Mouse (Mus musculus) C2C12 (cell line): ENCODE results near the gene Cox7b. TPM values are rescaled to one million over a fixed set of nuclear protein-coding genes. Genes with fewer than 3 reads are reported as not detected.

Experiments used
- H3K27me3 ChIP-seq: one replicate; pipeline ENCODE4 v1.6.1; 2011; ENCODE audit not compliant: control insufficient read depth, insufficient read depth, insufficient read length
- H3K36me3 ChIP-seq: one replicate; pipeline ENCODE4 v1.6.1; 2011; ENCODE audit not compliant: control insufficient read depth, insufficient read depth
- H3K4me3 ChIP-seq: one replicate; pipeline ENCODE4 v1.5.1; 2011; ENCODE audit warnings: mild to moderate bottlenecking, control low read depth; ENCODE audit not compliant: poor library complexity, insufficient read depth, severe bottlenecking
- H3K79me2 ChIP-seq: one replicate; pipeline ENCODE4 v1.6.1; 2011; ENCODE audit not compliant: control insufficient read depth, insufficient read depth
- H3K79me3 ChIP-seq: one replicate; pipeline ENCODE4 v1.6.1; 2011; ENCODE audit warnings: low read depth, control low read depth
- H3ac ChIP-seq: one replicate; pipeline ENCODE3; 2011; ENCODE audit warnings: low read depth; ENCODE audit not compliant: control insufficient read depth, insufficient read length
- CEBPB ChIP-seq: IDR thresholded peaks from one replicate; pipeline ENCODE4 v1.6.1; 2011; ENCODE audit warnings: low read depth, mild to moderate bottlenecking, control low read depth, moderate library complexity
- CTCF ChIP-seq: IDR thresholded peaks from one replicate; pipeline ENCODE4 v1.5.1; 2011; ENCODE audit not compliant: control insufficient read depth, insufficient read depth, insufficient read length
- FOSL1 ChIP-seq: IDR thresholded peaks from one replicate; pipeline ENCODE4 v1.8.0; 2011; ENCODE audit warnings: mild to moderate bottlenecking, low read length; ENCODE audit not compliant: poor library complexity, insufficient read depth, severe bottlenecking
- MAX ChIP-seq: IDR thresholded peaks from one replicate; pipeline ENCODE4 v1.6.1; 2011; ENCODE audit warnings: mild to moderate bottlenecking, control low read depth
- MYOD1 ChIP-seq: IDR thresholded peaks from one replicate; pipeline ENCODE4 v1.6.1; 2011; ENCODE audit warnings: low read depth; ENCODE audit not compliant: control insufficient read depth, insufficient read length
- MYOG ChIP-seq: IDR thresholded peaks from one replicate; pipeline ENCODE4 v1.6.1; 2011; ENCODE audit not compliant: control insufficient read depth, insufficient read length; ENCODE audit errors: extremely low read depth
- USF1 ChIP-seq: IDR thresholded peaks from one replicate; pipeline ENCODE4 v1.6.1; 2011; ENCODE audit warnings: low read depth, mild to moderate bottlenecking, control low read depth, moderate library complexity
- long read RNA-seq, 2 experiments: library from polyadenylated mRNA; unstranded; transcript quantifications; one replicate each; pipeline ENCODE4 v2.0.0; 2019 to 2020
- polyA plus RNA-seq: library from polyadenylated mRNA; unstranded; fragments of >200 nt; fragmentation: generic; extraction: Trizol; gene quantifications from one replicate; pipeline ENCODE4 v1.2.1, GENCODE M21; 2012; ENCODE audit warnings: missing spikeins

Gene Cox7b
- polyA plus RNA-seq, result 194 TPM
- long read RNA-seq, experiment 1, transcript Cox7b-201 (3 exons, 1,001 nt), result major isoform, 219 of 225 reads
- long read RNA-seq, experiment 1, partial matches to known transcripts, result 0 of 225 reads
- long read RNA-seq, experiment 1, other reads (novel, unspliced or antisense), result 6 of 225 reads
- long read RNA-seq, experiment 2, transcript Cox7b-201 (3 exons, 1,001 nt), result major isoform, 21 of 21 reads
- long read RNA-seq, experiment 2, partial matches to known transcripts, result 0 of 21 reads
- long read RNA-seq, experiment 2, other reads (novel, unspliced or antisense), result 0 of 21 reads

DNA sequence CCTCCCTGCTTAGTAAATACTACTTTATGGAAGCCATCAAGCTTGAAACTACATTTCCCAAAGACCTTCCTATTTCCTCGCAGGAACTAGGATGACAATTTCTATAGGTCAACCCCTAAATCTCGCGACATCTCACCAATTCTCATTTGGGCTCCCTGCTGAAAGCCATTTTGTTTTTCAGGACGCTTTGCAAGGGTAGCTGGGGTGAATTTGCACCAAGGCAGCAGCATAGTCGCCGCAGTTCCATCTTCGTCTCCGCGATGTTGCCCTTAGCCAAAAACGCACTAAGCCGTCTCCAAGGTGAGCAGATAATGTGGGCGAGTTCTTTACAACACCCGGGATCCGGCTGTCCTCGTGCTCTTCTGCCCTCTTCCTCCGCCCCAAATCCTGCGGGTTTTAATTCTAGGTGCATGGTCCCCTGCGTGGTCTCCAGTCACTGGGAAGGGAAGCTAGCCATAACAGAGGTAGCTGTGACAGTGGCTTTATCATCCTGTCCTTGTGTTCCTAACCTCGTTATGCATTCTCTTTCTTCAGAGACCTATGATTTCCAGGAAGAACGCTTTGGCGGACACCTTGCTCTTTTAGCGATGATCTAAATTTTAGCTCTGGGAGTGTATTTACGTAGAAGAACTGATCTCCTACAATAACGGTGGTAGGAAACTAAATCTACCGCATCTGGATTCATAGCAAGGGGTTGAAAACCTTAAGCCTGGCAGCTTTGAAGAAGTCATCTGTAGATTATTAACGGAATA is at the start of gene Cox7b:
Gene Cox7b, plus strand, starts transcription at position 130 of the 752 bp plus-strand sequence.
- Histone ChIP-seq H3K79me2 (peaks cover 41% of the 10 kb centered on the region), H3K36me3 (peaks cover 26% of the 10 kb centered on the region), H3K27me3 (no peaks in the 10 kb centered on the region), H3K4me3 (peak within 1 kb of the TSS; percentile 42), H3ac (peak within 1 kb of the TSS; percentile 63), H3K79me3 (peaks cover 29% of the 10 kb centered on the region)
- no peak for TF ChIP-seq CTCF
- no peak for TF ChIP-seq MAX
- no peak for TF ChIP-seq MYOD1
- no peak for TF ChIP-seq CEBPB
- no peak for TF ChIP-seq USF1
- no peak for TF ChIP-seq FOSL1
- no peak for TF ChIP-seq MYOG

DNA sequence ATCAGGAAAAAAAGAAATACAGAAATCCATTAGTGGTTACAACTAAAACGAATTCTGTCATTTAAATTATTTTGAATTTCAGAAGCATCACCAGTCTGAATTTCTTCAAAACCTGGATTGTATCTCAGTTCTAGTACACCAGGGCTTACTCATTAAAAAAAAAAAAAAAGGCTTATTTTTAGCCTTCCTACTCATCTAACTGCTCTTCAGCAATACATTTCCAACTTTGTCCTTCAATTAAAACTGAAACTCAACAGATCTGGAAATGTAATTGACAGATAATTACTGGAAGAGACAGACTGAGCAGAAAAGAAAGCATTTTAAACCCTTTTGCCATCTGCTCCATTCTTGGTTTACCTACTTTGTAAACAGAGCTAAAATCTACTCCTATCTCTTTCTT is 13.9 kb upstream of the Cox7b start:
- peaks cover 19% of the 10 kb centered on the region for H3K79me3 ChIP-seq
- no peaks in the 10 kb centered on the region for H3K27me3 ChIP-seq
- H3K4me3 ChIP-seq, result no peak overlapping the region
- peaks cover 11% of the 10 kb centered on the region for H3K36me3 ChIP-seq
- TF ChIP-seq MYOG (no peak), FOSL1 (no peak), USF1 (no peak), CEBPB (no peak), CTCF (no peak), MAX (no peak), MYOD1 (no peak)
- peaks cover 73% of the 10 kb centered on the region for H3K79me2 ChIP-seq
- H3ac ChIP-seq, result no peak overlapping the region

DNA sequence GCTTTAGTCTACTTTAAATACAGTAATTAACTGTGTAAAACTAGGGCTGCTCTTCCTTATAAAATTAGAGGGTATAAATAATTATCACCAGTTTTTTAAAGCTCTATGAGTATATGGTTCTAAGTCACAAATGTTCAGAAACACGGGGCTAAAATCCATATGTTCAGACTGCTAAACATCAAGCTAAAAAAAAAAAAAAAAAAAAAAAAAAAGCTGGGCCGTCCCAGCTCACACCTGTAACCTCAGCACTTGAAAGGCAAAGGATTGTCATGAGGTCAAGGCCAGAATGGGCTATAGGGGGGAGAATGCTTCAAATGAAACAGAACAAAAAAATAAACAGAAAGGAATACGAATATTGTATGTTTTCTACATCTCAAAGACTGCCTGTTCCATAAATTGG is 4.7 kb upstream of the Cox7b start:
- peaks cover 47% of the 10 kb centered on the region for H3K79me3 ChIP-seq
- H3K4me3 ChIP-seq, result peak overlapping the region; percentile 39
- H3ac ChIP-seq, result peak overlapping the region; percentile 77
- H3K79me2 ChIP-seq, result peaks cover 62% of the 10 kb centered on the region
- no peaks in the 10 kb centered on the region for H3K27me3 ChIP-seq
- TF ChIP-seq MYOG (no peak), CEBPB (no peak), FOSL1 (no peak), MYOD1 (no peak), MAX (no peak), CTCF (no peak), USF1 (no peak)
- H3K36me3 ChIP-seq, result no peaks in the 10 kb centered on the region

DNA sequence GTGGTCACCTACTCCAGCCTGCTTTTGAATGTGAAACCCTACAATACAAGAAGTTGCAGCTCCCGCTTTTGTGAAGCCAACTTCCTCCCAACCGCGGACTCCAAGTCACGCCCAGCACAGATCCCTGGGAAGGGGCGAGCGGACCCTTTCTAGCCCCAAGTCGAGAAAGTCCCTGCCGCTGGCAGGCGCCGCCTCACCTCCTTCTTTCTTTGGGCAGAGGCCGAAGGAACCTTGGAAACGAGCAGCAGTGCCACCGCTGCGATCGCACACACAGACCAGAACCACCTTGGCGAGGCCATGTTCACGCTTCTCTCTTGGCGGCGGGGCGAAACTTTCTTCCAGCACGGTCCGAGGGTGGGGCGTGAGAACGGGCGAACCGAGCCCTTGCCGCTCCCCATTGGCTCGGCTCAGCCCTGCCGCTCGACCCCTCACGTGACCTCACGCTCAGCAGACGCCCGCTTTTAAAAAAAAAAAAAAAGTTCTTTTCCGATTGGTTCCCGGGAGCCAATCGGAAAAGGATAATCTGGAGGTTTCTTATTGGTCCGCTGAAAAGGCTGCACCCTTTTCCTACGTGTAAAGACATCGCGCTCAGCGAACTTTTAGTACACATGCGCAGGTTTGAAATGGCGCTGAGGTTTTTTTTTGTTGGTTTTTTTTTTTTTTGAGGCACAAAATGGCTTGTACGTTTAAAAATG is 3.9 kb upstream of the Cox7b start, which contains the start of gene Magt1:
Gene Magt1, minus strand, starts transcription at position 442 of the 695 bp plus-strand sequence.
- TF ChIP-seq MAX, result no peak
- peak; percentile 93 for TF ChIP-seq USF1
- H3K36me3 ChIP-seq, result no peaks in the 10 kb centered on the region
- peak within 1 kb of the TSS; percentile 77 for H3ac ChIP-seq

DNA sequence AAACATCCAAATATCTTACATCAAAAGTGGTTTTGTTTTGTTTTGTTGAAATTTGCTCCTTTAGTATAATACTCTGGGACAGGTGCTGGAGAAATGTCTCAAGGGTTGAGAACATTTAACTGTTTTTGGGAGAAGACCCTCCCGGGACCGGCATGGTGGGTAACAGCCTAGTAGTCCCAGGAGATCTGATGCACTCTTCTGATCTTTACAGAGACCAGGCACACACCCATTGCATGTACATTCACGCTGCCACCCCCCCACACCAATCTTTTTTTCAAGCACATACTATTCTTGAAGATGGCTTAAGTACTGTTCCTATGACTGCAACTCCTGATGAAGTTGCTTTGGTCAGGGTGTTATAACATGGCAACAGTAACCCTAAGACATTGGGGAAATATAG is 2.9 kb upstream of the Cox7b start:
- Histone ChIP-seq H3K36me3 (peaks cover 6% of the 10 kb centered on the region), H3K79me3 (peaks cover 52% of the 10 kb centered on the region), H3K4me3 (no peak overlapping the region), H3ac (no peak overlapping the region), H3K27me3 (no peaks in the 10 kb centered on the region), H3K79me2 (peaks cover 64% of the 10 kb centered on the region)
- no peak for TF ChIP-seq CEBPB
- TF ChIP-seq CTCF, result no peak
- TF ChIP-seq MYOG, result no peak
- no peak for TF ChIP-seq MAX
- no peak for TF ChIP-seq USF1
- TF ChIP-seq MYOD1, result no peak
- TF ChIP-seq FOSL1, result no peak

More for the DNA sequence above, 3.9 kb upstream of the Cox7b start, which contains the start of gene Magt1:
- H3K27me3 ChIP-seq, result no peaks in the 10 kb centered on the region
- peaks cover 50% of the 10 kb centered on the region for H3K79me3 ChIP-seq
- peak within 1 kb of the TSS; percentile 39 for H3K4me3 ChIP-seq
- H3K79me2 ChIP-seq, result peaks cover 62% of the 10 kb centered on the region
